Mouse (Mus musculus) brain, embryonic 14.5 days (tissue): Measurements from ENCODE around the gene Nupr1.

Source experiments
- CTCF ChIP-seq: fragments of 200-500 bp; IDR thresholded peaks from 2 replicates; pipeline ENCODE4 v1.5.1; 2012; ENCODE audit warnings: inconsistent platforms, mild to moderate bottlenecking, moderate library complexity, borderline replicate concordance; ENCODE audit not compliant: insufficient read depth, insufficient read length; ENCODE audit errors: extremely low read depth
- POLR2A ChIP-seq: fragments of 200-500 bp; IDR thresholded peaks from 2 replicates; pipeline ENCODE4 v1.6.1; 2012; ENCODE audit warnings: mild to moderate bottlenecking, inconsistent platforms, borderline replicate concordance; ENCODE audit not compliant: poor library complexity, insufficient read depth, insufficient read length, severe bottlenecking; ENCODE audit errors: extremely low read depth

DNA sequence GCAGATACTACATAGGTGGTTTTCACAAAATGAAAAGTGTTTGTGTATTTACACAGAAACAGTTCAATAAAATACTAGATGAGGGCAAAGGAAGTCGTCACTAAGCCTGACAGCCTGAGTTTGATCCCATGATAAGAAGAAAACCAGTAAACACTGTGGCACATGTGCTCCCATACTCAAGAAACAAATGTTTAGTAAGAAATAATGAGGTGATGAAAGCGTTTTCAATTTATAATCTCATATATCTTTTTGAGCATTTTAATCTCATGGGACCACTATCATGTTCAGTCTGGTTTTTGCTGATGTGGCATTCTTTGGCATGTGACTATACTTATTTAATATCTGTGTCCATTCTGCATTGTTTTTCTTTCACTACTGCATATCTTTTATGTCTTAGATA lies 23.3 kb upstream of the Nupr1 start:
- no peak for TF ChIP-seq CTCF
- no peak for TF ChIP-seq POLR2A
